Comparison of ENCODE assay signal across 21 mouse cellular contexts in genomic region chr8:88931050-88931449, GRCm38 (mm10).
DNase-seq lines count a peak whose midpoint lies in the region; ATAC-seq lines count a peak whose summit lies in the region.
"Had no signal": no experiment of that assay in that cellular context is flagged by ENCODE, and none has a peak within 500 bp of the region (broad histone marks: within the 10 kb centered on the region; RNA-seq: fewer than 3 reads in every experiment).

No protein-coding gene starts in this region.

- no peaks in the 10 kb centered on the region for H3K36me3 ChIP-seq in liver, embryonic 11.5 days (ENCODE audit: control insufficient read depth, insufficient read depth, low read length)
- no peaks in the 10 kb centered on the region for H3K36me3 ChIP-seq in liver, embryonic 13.5 days
- H3K36me3 ChIP-seq in liver, embryonic 16.5 days (ENCODE audit: control insufficient read depth, insufficient read depth): no peaks in the 10 kb centered on the region
- H3K36me3 ChIP-seq: embryonic facial prominence, embryonic 10.5 days; embryonic facial prominence, embryonic 12.5 days; forebrain, embryonic 15.5 days had no signal

- H3K27me3 ChIP-seq in liver, embryonic 11.5 days (replicated peaks; ENCODE audit: control insufficient read depth, insufficient read depth, low read length): no peaks in the 10 kb centered on the region
- H3K27me3 ChIP-seq in liver, embryonic 13.5 days: no peaks in the 10 kb centered on the region
- no peaks in the 10 kb centered on the region for H3K27me3 ChIP-seq in liver, embryonic 16.5 days (ENCODE audit: control insufficient read depth, insufficient read depth, low read depth, low read length)
- H3K27me3 ChIP-seq: embryonic facial prominence, embryonic 12.5 days; forebrain, embryonic 13.5 days; forebrain, embryonic 15.5 days had no signal

- H3K9me3 ChIP-seq in liver, embryonic 11.5 days (ENCODE audit: control insufficient read depth, low read length): no peaks in the 10 kb centered on the region
- no peaks in the 10 kb centered on the region for H3K9me3 ChIP-seq in liver, embryonic 13.5 days (replicated peaks)
- H3K9me3 ChIP-seq in liver, embryonic 16.5 days (replicated peaks; ENCODE audit: control insufficient read depth, low read length): no peaks in the 10 kb centered on the region
- H3K9me3 ChIP-seq: embryonic facial prominence, embryonic 12.5 days; forebrain, embryonic 13.5 days; forebrain, embryonic 15.5 days had no signal

- no peak overlapping the region for H3K9ac ChIP-seq in liver, embryonic 11.5 days (ENCODE audit: low read depth, low read length)
- H3K9ac ChIP-seq in liver, embryonic 13.5 days: no peak overlapping the region
- H3K9ac ChIP-seq in liver, embryonic 16.5 days (ENCODE audit: low read depth, low read length): no peak overlapping the region
- H3K9ac ChIP-seq: embryonic facial prominence, embryonic 12.5 days; forebrain, embryonic 13.5 days; forebrain, embryonic 15.5 days; forebrain, postnatal 0 days had no signal

- WGBS in liver, embryonic 11.5 days: 56% methylated on average over 5 of the region's 5 CpGs
- WGBS in liver, embryonic 13.5 days (ENCODE audit: insufficient replicate concordance): 54% methylated on average over 5 of the region's 5 CpGs
- WGBS in liver, embryonic 16.5 days (ENCODE audit: insufficient replicate concordance): 49% methylated on average over 5 of the region's 5 CpGs

- no peak overlapping the region for H3K4me2 ChIP-seq in liver, embryonic 11.5 days
- H3K4me2 ChIP-seq in liver, embryonic 13.5 days: no peak overlapping the region
- H3K4me2 ChIP-seq in liver, embryonic 16.5 days (ENCODE audit: low read depth, low read length): no peak overlapping the region
- H3K4me2 ChIP-seq: embryonic facial prominence, embryonic 12.5 days; forebrain, embryonic 13.5 days; forebrain, embryonic 15.5 days had no signal

- H3K27ac ChIP-seq in liver, embryonic 11.5 days (ENCODE audit: low read depth, low read length): no peak overlapping the region
- no peak overlapping the region for H3K27ac ChIP-seq in liver, embryonic 13.5 days
- no peak overlapping the region for H3K27ac ChIP-seq in liver, embryonic 16.5 days (ENCODE audit: low read length)
- H3K27ac ChIP-seq: embryonic facial prominence, embryonic 12.5 days; forebrain, embryonic 13.5 days; forebrain, embryonic 15.5 days had no signal

- H3K4me3 ChIP-seq in liver, embryonic 11.5 days (ENCODE audit: low read depth, low read length): no peak overlapping the region
- no peak overlapping the region for H3K4me3 ChIP-seq in liver, embryonic 13.5 days (replicated peaks)
- H3K4me3 ChIP-seq in liver, embryonic 16.5 days (ENCODE audit: low read depth, low read length): no peak overlapping the region
- H3K4me3 ChIP-seq: embryonic facial prominence, embryonic 10.5 days; embryonic facial prominence, embryonic 12.5 days; forebrain, embryonic 13.5 days; forebrain, embryonic 15.5 days had no signal

- DNase-seq in embryo, embryonic 10.5 days (ENCODE audit: low spot score): peak; percentile 29
- DNase-seq in embryo, embryonic 9.5 days (ENCODE audit: extremely low spot score): no peak
- no peak for DNase-seq in liver, embryonic 11.5 days (ENCODE audit: low spot score)
- no peak for DNase-seq in liver
- no peak for DNase-seq in liver, embryonic 13.5 days
- DNase-seq in neural tube, embryonic 10.5 days (ENCODE audit: extremely low spot score, low spot score): no peak
- DNase-seq in spleen, postnatal 14 days (ENCODE audit: low spot score in 2 of 2): no peak
- DNase-seq: adrenal gland, adult 2 months; adrenal gland, postnatal 10 days; adrenal gland, postnatal 25 days; cerebellum, adult 11 months; cerebellum, adult 18-20 months; cerebellum, adult 8-10 months; cerebellum, postnatal 10 days; cerebellum, postnatal 25 days; forebrain, postnatal 0 days had no signal

- no peaks in the 10 kb centered on the region for H3K4me1 ChIP-seq in liver, embryonic 11.5 days (replicated peaks; ENCODE audit: control insufficient read depth, insufficient read depth, low read length)
- H3K4me1 ChIP-seq in liver, embryonic 13.5 days (replicated peaks): no peaks in the 10 kb centered on the region
- no peaks in the 10 kb centered on the region; the same call in 1 of the 2 replicates for H3K4me1 ChIP-seq in liver, embryonic 16.5 days (ENCODE audit: control insufficient read depth, low read depth, low read length)

- peak; percentile 56; the same call in 1 of the 2 replicates for ATAC-seq in liver, embryonic 11.5 days (replicated peaks; ENCODE audit: low FRiP score)
- ATAC-seq in liver, embryonic 13.5 days (ENCODE audit: low read depth): peak; percentile 54
- peak; percentile 70 for ATAC-seq in liver, embryonic 16.5 days (ENCODE audit: low read depth)
- ATAC-seq: forebrain, embryonic 13.5 days; forebrain, embryonic 15.5 days; forebrain, postnatal 0 days had no signal
